In genomic region chr12:112618981-112619685, GRCm38 (mm10) we compare ENCODE assay signal across 8 mouse cellular contexts. TPM values are rescaled to one million over a fixed set of nuclear protein-coding genes. Genes with fewer than 3 reads are reported as not detected.
DNase-seq lines count a peak whose midpoint lies in the region; ATAC-seq and TF ChIP-seq lines count a peak whose summit lies in the region.

No protein-coding gene starts in this region.

- no peaks in the 10 kb centered on the region; the same call in 1 of the 2 replicates for H3K4me1 ChIP-seq in lung, embryonic 14.5 days (ENCODE audit: insufficient read depth)
- H3K4me1 ChIP-seq in forebrain, embryonic 16.5 days (replicated peaks; ENCODE audit: control insufficient read depth, insufficient read depth, low read length) = peaks cover 17% of the 10 kb centered on the region
- H3K4me1 ChIP-seq in hindbrain, embryonic 15.5 days (replicated peaks) = peaks cover 17% of the 10 kb centered on the region
- H3K4me1 ChIP-seq in liver, embryonic 12.5 days = peaks cover 62% of the 10 kb centered on the region
- peaks cover 63% of the 10 kb centered on the region for H3K4me1 ChIP-seq in olfactory bulb, adult 2 months (ENCODE audit: control insufficient read depth, insufficient read depth, low read length)

- no peak for DNase-seq in lung, embryonic 14.5 days
- DNase-seq in lung, postnatal 36 days = no peak
- DNase-seq in cerebellum, adult 8-10 months = no peak
- no peak for DNase-seq in frontal cortex, postnatal 14 days (ENCODE audit: low spot score in 2 of 2)

- no peak for TF ChIP-seq POLR2A in olfactory bulb, adult 2 months (IDR thresholded peaks at IDR 0.05; ENCODE audit: insufficient read depth, low read depth, low read length)

- H3K9me3 ChIP-seq in lung, embryonic 14.5 days (ENCODE audit: low read depth, low read length) = no peaks in the 10 kb centered on the region
- no peaks in the 10 kb centered on the region for H3K9me3 ChIP-seq in forebrain, embryonic 16.5 days (ENCODE audit: control insufficient read depth, low read length)
- H3K9me3 ChIP-seq in hindbrain, embryonic 15.5 days = no peaks in the 10 kb centered on the region
- H3K9me3 ChIP-seq in liver, embryonic 12.5 days (replicated peaks) = no peaks in the 10 kb centered on the region

- peaks cover 9% of the 10 kb centered on the region for H3K27me3 ChIP-seq in lung, embryonic 14.5 days (ENCODE audit: insufficient read depth, low read length)
- peaks cover 3% of the 10 kb centered on the region; the same call in 1 of the 2 replicates for H3K27me3 ChIP-seq in forebrain, embryonic 16.5 days (replicated peaks; ENCODE audit: control insufficient read depth, insufficient read depth, low read length)
- peaks cover 17% of the 10 kb centered on the region for H3K27me3 ChIP-seq in hindbrain, embryonic 15.5 days
- H3K27me3 ChIP-seq in liver, embryonic 12.5 days (replicated peaks) = peaks cover 51% of the 10 kb centered on the region

- H3K36me3 ChIP-seq in lung, embryonic 14.5 days (ENCODE audit: insufficient read depth) = no peaks in the 10 kb centered on the region
- H3K36me3 ChIP-seq in forebrain, embryonic 16.5 days (ENCODE audit: control insufficient read depth, insufficient read depth) = no peaks in the 10 kb centered on the region
- H3K36me3 ChIP-seq in hindbrain, embryonic 15.5 days = no peaks in the 10 kb centered on the region
- 0 out of 2 replicates have a peak, but pooled peaks cover 5% of the 10 kb centered on the region for H3K36me3 ChIP-seq in liver, embryonic 12.5 days

- peak overlapping the region; percentile 12; the same call in 1 of the 2 replicates for H3K27ac ChIP-seq in lung, embryonic 14.5 days (ENCODE audit: low read depth)
- no peak overlapping the region for H3K27ac ChIP-seq in forebrain, embryonic 16.5 days (ENCODE audit: low read length)
- H3K27ac ChIP-seq in hindbrain, embryonic 15.5 days (replicated peaks) = no peak overlapping the region
- peak overlapping the region; percentile 26 for H3K27ac ChIP-seq in liver, embryonic 12.5 days
- H3K27ac ChIP-seq in olfactory bulb, adult 2 months (ENCODE audit: insufficient read depth, low read depth, low read length) = peak overlapping the region; percentile 63

- ATAC-seq in lung, embryonic 14.5 days (ENCODE audit: insufficient read depth) = no peak
- ATAC-seq in forebrain, embryonic 16.5 days = no peak
- ATAC-seq in hindbrain, embryonic 15.5 days (ENCODE audit: low FRiP score, low read depth) = no peak
- peak; percentile 13; the same call in 1 of the 2 replicates for ATAC-seq in liver, embryonic 12.5 days

- TF ChIP-seq CTCF in lung, embryonic 14.5 days (IDR thresholded peaks at IDR 0.05; ENCODE audit: low read depth) = no peak
- no peak for TF ChIP-seq CTCF in olfactory bulb, adult 2 months (IDR thresholded peaks at IDR 0.05; ENCODE audit: insufficient read depth, low read depth, low read length)

- H3K9ac ChIP-seq in lung, embryonic 14.5 days = peak overlapping the region; percentile 61; the same call in 1 of the 2 replicates
- H3K9ac ChIP-seq in forebrain, embryonic 16.5 days (replicated peaks; ENCODE audit: low read depth, low read length) = peak overlapping the region; percentile 72
- peak overlapping the region; percentile 64; the same call in 1 of the 2 replicates for H3K9ac ChIP-seq in hindbrain, embryonic 15.5 days
- H3K9ac ChIP-seq in liver, embryonic 12.5 days = peak overlapping the region; percentile 65; the same call in 1 of the 2 replicates

- H3K4me3 ChIP-seq in lung, embryonic 14.5 days (ENCODE audit: low read depth, low read length) = peak overlapping the region; percentile 44
- H3K4me3 ChIP-seq in forebrain, embryonic 16.5 days (replicated peaks; ENCODE audit: low read length) = peak overlapping the region; percentile 55
- peak overlapping the region; percentile 57 for H3K4me3 ChIP-seq in hindbrain, embryonic 15.5 days
- H3K4me3 ChIP-seq in liver, embryonic 12.5 days = peak overlapping the region; percentile 54
- peak overlapping the region; percentile 62; the same call in 1 of the 2 replicates for H3K4me3 ChIP-seq in olfactory bulb, adult 2 months (ENCODE audit: insufficient read depth, low read depth, low read length)

- WGBS in lung, embryonic 14.5 days = 22% methylated on average over 13 of the region's 13 CpGs
- WGBS in forebrain, embryonic 16.5 days = 32% methylated on average over 13 of the region's 13 CpGs
- WGBS in hindbrain, embryonic 15.5 days = 29% methylated on average over 13 of the region's 13 CpGs
- 14% methylated on average over 13 of the region's 13 CpGs for WGBS in liver, embryonic 12.5 days (ENCODE audit: insufficient replicate concordance)
- 55% methylated on average over 13 of the region's 13 CpGs for WGBS in olfactory bulb, adult 2 months

- H3K4me2 ChIP-seq in lung, embryonic 14.5 days = peak overlapping the region; percentile 97
- H3K4me2 ChIP-seq in forebrain, embryonic 16.5 days (ENCODE audit: low read length) = peak overlapping the region; percentile 98
- H3K4me2 ChIP-seq in hindbrain, embryonic 15.5 days = peak overlapping the region; percentile 98
- peak overlapping the region; percentile 80 for H3K4me2 ChIP-seq in liver, embryonic 12.5 days

RNA-seq across cellular contexts. Expression of gene Adssl1, which starts 0.7 kb away (rescaled TPM):
- polyA plus RNA-seq in lung, embryonic 14.5 days (2014; fragmentation: Nextera tagmentation; extraction: Ambion mirVana) = 3.8 and 5.0 TPM in 2 replicates
- polyA plus RNA-seq in forebrain, embryonic 16.5 days (2015; fragmentation: Nextera tagmentation; extraction: Ambion mirVana) = 1.8 and 2.4 TPM in 2 replicates
- 5.8 and 6.3 TPM in 2 replicates for polyA plus RNA-seq in hindbrain, embryonic 15.5 days (2015; fragmentation: Nextera tagmentation; extraction: Ambion mirVana)
- polyA plus RNA-seq in liver, embryonic 12.5 days (2016; fragmentation: Nextera tagmentation; extraction: Ambion mirVana) = 5.2 and 5.6 TPM in 2 replicates
- polyA plus RNA-seq in olfactory bulb, adult 2 months (2012; ENCODE audit: insufficient read depth, insufficient read length, low replicate concordance, missing spikeins) = not detected in 2 replicates

RNA-seq across cellular contexts. Expression of gene Siva1, which starts 25.3 kb away (rescaled TPM):
- 253 and 291 TPM in 2 replicates for polyA plus RNA-seq in lung, embryonic 14.5 days (2014; fragmentation: Nextera tagmentation; extraction: Ambion mirVana)
- 68.9 and 75.9 TPM in 2 replicates for polyA plus RNA-seq in forebrain, embryonic 16.5 days (2015; fragmentation: Nextera tagmentation; extraction: Ambion mirVana)
- 55.6 and 61.2 TPM in 2 replicates for polyA plus RNA-seq in hindbrain, embryonic 15.5 days (2015; fragmentation: Nextera tagmentation; extraction: Ambion mirVana)
- 126 and 137 TPM in 2 replicates for polyA plus RNA-seq in liver, embryonic 12.5 days (2016; fragmentation: Nextera tagmentation; extraction: Ambion mirVana)
- polyA plus RNA-seq in olfactory bulb, adult 2 months (2012; ENCODE audit: insufficient read depth, insufficient read length, low replicate concordance, missing spikeins) = not detected in 2 replicates

RNA-seq across cellular contexts. Expression of gene Inf2, which starts 30.5 kb away (rescaled TPM):
- polyA plus RNA-seq in lung, embryonic 14.5 days (2014; fragmentation: Nextera tagmentation; extraction: Ambion mirVana) = 4.5 and 5.2 TPM in 2 replicates
- polyA plus RNA-seq in forebrain, embryonic 16.5 days (2015; fragmentation: Nextera tagmentation; extraction: Ambion mirVana) = 2.6 TPM in 2 replicates
- polyA plus RNA-seq in hindbrain, embryonic 15.5 days (2015; fragmentation: Nextera tagmentation; extraction: Ambion mirVana) = 0.89 and 1.0 TPM in 2 replicates
- polyA plus RNA-seq in liver, embryonic 12.5 days (2016; fragmentation: Nextera tagmentation; extraction: Ambion mirVana) = 2.2 and 2.7 TPM in 2 replicates
- polyA plus RNA-seq in olfactory bulb, adult 2 months (2012; ENCODE audit: insufficient read depth, insufficient read length, low replicate concordance, missing spikeins) = not detected in 2 replicates

RNA-seq across cellular contexts. Expression of gene Akt1, which starts 55.6 kb away (rescaled TPM):
- polyA plus RNA-seq in lung, embryonic 14.5 days (2014; fragmentation: Nextera tagmentation; extraction: Ambion mirVana) = 140 and 166 TPM in 2 replicates
- polyA plus RNA-seq in forebrain, embryonic 16.5 days (2015; fragmentation: Nextera tagmentation; extraction: Ambion mirVana) = 56.9 and 57.1 TPM in 2 replicates
- 150 and 159 TPM in 2 replicates for polyA plus RNA-seq in hindbrain, embryonic 15.5 days (2015; fragmentation: Nextera tagmentation; extraction: Ambion mirVana)
- polyA plus RNA-seq in liver, embryonic 12.5 days (2016; fragmentation: Nextera tagmentation; extraction: Ambion mirVana) = 76.6 and 81.8 TPM in 2 replicates
- not detected in 2 replicates for polyA plus RNA-seq in olfactory bulb, adult 2 months (2012; ENCODE audit: insufficient read depth, insufficient read length, low replicate concordance, missing spikeins)

RNA-seq across cellular contexts. Expression of gene Zbtb42, which starts 59.5 kb away (rescaled TPM):
- polyA plus RNA-seq in lung, embryonic 14.5 days (2014; fragmentation: Nextera tagmentation; extraction: Ambion mirVana) = 6.7 and 9.0 TPM in 2 replicates
- polyA plus RNA-seq in forebrain, embryonic 16.5 days (2015; fragmentation: Nextera tagmentation; extraction: Ambion mirVana) = 0.65 and 0.92 TPM in 2 replicates
- 2.3 and 4.2 TPM in 2 replicates for polyA plus RNA-seq in hindbrain, embryonic 15.5 days (2015; fragmentation: Nextera tagmentation; extraction: Ambion mirVana)
- 1.0 and 1.2 TPM in 2 replicates for polyA plus RNA-seq in liver, embryonic 12.5 days (2016; fragmentation: Nextera tagmentation; extraction: Ambion mirVana)
- not detected in 2 replicates for polyA plus RNA-seq in olfactory bulb, adult 2 months (2012; ENCODE audit: insufficient read depth, insufficient read length, low replicate concordance, missing spikeins)

Comparison
In these comparisons a context has a peak if more than half of its experiments do, and no peak if none do; other contexts are left out.
1. H3K27ac ChIP-seq: peak in lung, embryonic 14.5 days (single experiment), liver, embryonic 12.5 days (single experiment) and olfactory bulb, adult 2 months (single experiment); none in forebrain, embryonic 16.5 days (single experiment) and hindbrain, embryonic 15.5 days (single experiment).
2. RNA of gene Siva1, which starts 25.3 kb away (polyA plus RNA-seq): 253 to 291 TPM in lung, embryonic 14.5 days, 126 to 137 TPM in liver, embryonic 12.5 days, 68.9 to 75.9 TPM in forebrain, embryonic 16.5 days and 55.6 to 61.2 TPM in hindbrain, embryonic 15.5 days; not detected in olfactory bulb, adult 2 months; every median in the first group is over 10 times any median in the second.
3. Peak in every context shown above with its lines, with median percentiles within 50 percentile points of each other: H3K4me2 ChIP-seq, H3K4me3 ChIP-seq and H3K9ac ChIP-seq.